Mouse (Mus musculus): Measurements from ENCODE around the gene Trcg1. TPM values are rescaled to one million over a fixed set of nuclear protein-coding genes. Genes with fewer than 3 reads are reported as not detected.

Gene Trcg1
- polyA plus RNA-seq, 1 experiment from 2014 or later, result not detected

DNA sequence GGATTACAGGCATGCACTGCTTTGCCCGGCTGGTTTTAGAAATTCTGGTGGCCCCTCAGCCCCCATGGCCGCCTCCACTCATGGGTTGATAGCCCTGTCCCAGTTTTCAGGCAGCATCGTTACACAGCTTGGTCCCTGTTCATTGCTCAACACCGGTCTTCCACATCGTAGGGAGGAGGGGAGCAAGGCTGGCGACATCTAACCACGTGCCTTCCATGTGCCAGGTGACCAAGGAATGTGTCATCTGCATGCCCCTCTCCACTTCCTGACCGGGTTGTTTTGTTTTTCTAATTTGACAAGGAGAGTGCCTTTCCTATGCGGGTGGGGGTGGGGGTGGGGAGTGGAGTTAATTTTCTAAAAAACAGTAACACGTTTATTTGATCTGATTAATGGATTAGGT is 31.7 kb downstream of the Trcg1 start:
- Histone ChIP-seq H3K9me3 (replicated peaks) (no peaks in the 10 kb centered on the region), H3K27me3 (replicated peaks) (peaks cover 71% of the 10 kb centered on the region), H3K36me3 (no peaks in the 10 kb centered on the region), H3K4me1 (peaks cover 64% of the 10 kb centered on the region), H3K4me3 (no peak overlapping the region), H3K9ac (no peak overlapping the region), H3K27ac (no peak overlapping the region), H3K4me2 (no peak overlapping the region)
- ATAC-seq, result no peak
- 22% methylated on average over 10 of the region's 10 CpGs for WGBS (ENCODE audit: insufficient replicate concordance)

DNA sequence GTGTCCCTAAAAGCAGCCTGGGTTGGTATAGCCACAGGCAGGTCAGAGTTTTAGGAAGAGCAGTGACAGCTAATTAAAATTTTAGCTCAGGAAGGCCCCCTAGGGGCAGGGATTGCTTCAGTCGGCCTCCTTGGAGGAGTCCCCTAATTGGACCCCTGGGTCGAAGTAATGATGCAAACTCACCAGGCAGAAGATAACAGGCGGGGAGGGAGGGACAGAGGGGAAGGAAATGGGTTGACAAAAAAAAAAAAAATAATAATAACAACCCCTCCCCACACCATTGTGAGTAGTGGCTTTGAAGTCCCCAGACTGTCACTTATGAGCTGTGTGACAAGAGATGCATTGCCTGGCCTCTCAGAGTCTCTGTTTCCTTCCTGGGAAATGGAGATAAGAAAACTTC is 32.2 kb downstream of the Trcg1 start:
- no peak overlapping the region for H3K4me2 ChIP-seq
- H3K9ac ChIP-seq, result no peak overlapping the region
- peaks cover 63% of the 10 kb centered on the region for H3K4me1 ChIP-seq
- H3K9me3 ChIP-seq (replicated peaks), result no peaks in the 10 kb centered on the region
- H3K36me3 ChIP-seq, result no peaks in the 10 kb centered on the region
- peaks cover 76% of the 10 kb centered on the region for H3K27me3 ChIP-seq (replicated peaks)
- ATAC-seq, result peak; percentile 34; the same call in 1 of the 2 replicates
- no peak overlapping the region for H3K27ac ChIP-seq
- 2% methylated on average over 3 of the region's 3 CpGs for WGBS (ENCODE audit: insufficient replicate concordance)
- no peak overlapping the region for H3K4me3 ChIP-seq

- WGBS (ENCODE audit: insufficient replicate concordance), result 17% methylated on average over 1 of the region's 1 CpGs
- H3K4me2 ChIP-seq, result no peak overlapping the region
- H3K9ac ChIP-seq, result no peak overlapping the region
- H3K4me1 ChIP-seq, result peaks cover 70% of the 10 kb centered on the region
- no peak overlapping the region for H3K27ac ChIP-seq
- 0 out of 2 replicates have a peak, but pooled peaks have one; percentile 4 for ATAC-seq
- H3K27me3 ChIP-seq (replicated peaks), result peaks cover 84% of the 10 kb centered on the region
- H3K4me3 ChIP-seq, result no peak overlapping the region
- no peaks in the 10 kb centered on the region for H3K36me3 ChIP-seq
- H3K9me3 ChIP-seq (replicated peaks), result no peaks in the 10 kb centered on the region
Observed at GRCm38 (mm10) chr9:57269384-57269783, 33.0 kb downstream of the Trcg1 start.

DNA sequence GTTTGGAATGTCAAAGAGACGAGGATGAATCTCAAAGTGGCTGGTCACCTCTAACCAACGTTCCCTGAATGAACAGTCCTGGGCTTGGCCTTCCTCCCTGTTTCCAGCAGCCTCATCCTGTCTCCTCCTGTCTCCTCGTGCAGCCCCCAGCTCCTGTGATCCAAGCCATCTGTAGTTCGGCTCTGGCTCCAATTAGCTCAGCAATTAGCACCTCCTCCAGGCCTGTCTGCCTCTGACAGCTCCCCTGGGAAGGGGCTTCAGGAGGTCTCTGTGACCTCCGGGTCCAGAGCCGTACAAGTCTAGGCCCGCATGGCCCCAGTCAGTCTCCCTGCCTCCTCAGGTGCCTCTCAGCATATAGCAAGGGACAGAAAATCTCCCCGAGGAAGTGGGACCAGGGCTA is 34.0 kb downstream of the Trcg1 start:
- H3K9ac ChIP-seq, result no peak overlapping the region
- H3K27me3 ChIP-seq (replicated peaks), result peaks cover 81% of the 10 kb centered on the region
- ATAC-seq, result no peak
- peaks cover 63% of the 10 kb centered on the region for H3K4me1 ChIP-seq
- no peaks in the 10 kb centered on the region for H3K36me3 ChIP-seq
- 35% methylated on average over 8 of the region's 8 CpGs for WGBS (ENCODE audit: insufficient replicate concordance)
- no peaks in the 10 kb centered on the region for H3K9me3 ChIP-seq (replicated peaks)
- H3K4me2 ChIP-seq, result no peak overlapping the region
- no peak overlapping the region for H3K27ac ChIP-seq
- no peak overlapping the region for H3K4me3 ChIP-seq

GRCm38 (mm10) chr9:57271081-57271480 is 34.7 kb downstream of the Trcg1 start:
- WGBS (ENCODE audit: insufficient replicate concordance), result 67% methylated on average over 1 of the region's 1 CpGs
- no peaks in the 10 kb centered on the region for H3K36me3 ChIP-seq
- H3K27ac ChIP-seq, result no peak overlapping the region
- ATAC-seq, result no peak
- H3K9me3 ChIP-seq (replicated peaks), result no peaks in the 10 kb centered on the region
- H3K4me2 ChIP-seq, result no peak overlapping the region
- H3K27me3 ChIP-seq (replicated peaks), result peaks cover 76% of the 10 kb centered on the region
- H3K4me1 ChIP-seq, result peaks cover 60% of the 10 kb centered on the region
- no peak overlapping the region for H3K4me3 ChIP-seq
- no peak overlapping the region for H3K9ac ChIP-seq

- H3K4me1 ChIP-seq, result peaks cover 57% of the 10 kb centered on the region
- no peak overlapping the region for H3K9ac ChIP-seq
- H3K4me2 ChIP-seq, result no peak overlapping the region
- no peak for ATAC-seq
- WGBS (ENCODE audit: insufficient replicate concordance), result 34% methylated on average over 9 of the region's 9 CpGs
- H3K36me3 ChIP-seq, result no peaks in the 10 kb centered on the region
- H3K4me3 ChIP-seq, result no peak overlapping the region
- H3K9me3 ChIP-seq (replicated peaks), result no peaks in the 10 kb centered on the region
- H3K27ac ChIP-seq, result no peak overlapping the region
- peaks cover 71% of the 10 kb centered on the region for H3K27me3 ChIP-seq (replicated peaks)
Observed at GRCm38 (mm10) chr9:57271837-57272562, 35.6 kb downstream of the Trcg1 start.

GRCm38 (mm10) chr9:57272902-57273804 is 36.8 kb downstream of the Trcg1 start:
- no peak overlapping the region for H3K27ac ChIP-seq
- 16% methylated on average over 8 of the region's 8 CpGs for WGBS (ENCODE audit: insufficient replicate concordance)
- H3K4me3 ChIP-seq, result no peak overlapping the region
- peaks cover 65% of the 10 kb centered on the region for H3K27me3 ChIP-seq (replicated peaks)
- no peak overlapping the region for H3K4me2 ChIP-seq
- H3K4me1 ChIP-seq, result peaks cover 53% of the 10 kb centered on the region
- no peaks in the 10 kb centered on the region for H3K36me3 ChIP-seq
- no peak for ATAC-seq
- H3K9me3 ChIP-seq (replicated peaks), result no peaks in the 10 kb centered on the region
- H3K9ac ChIP-seq, result no peak overlapping the region

DNA sequence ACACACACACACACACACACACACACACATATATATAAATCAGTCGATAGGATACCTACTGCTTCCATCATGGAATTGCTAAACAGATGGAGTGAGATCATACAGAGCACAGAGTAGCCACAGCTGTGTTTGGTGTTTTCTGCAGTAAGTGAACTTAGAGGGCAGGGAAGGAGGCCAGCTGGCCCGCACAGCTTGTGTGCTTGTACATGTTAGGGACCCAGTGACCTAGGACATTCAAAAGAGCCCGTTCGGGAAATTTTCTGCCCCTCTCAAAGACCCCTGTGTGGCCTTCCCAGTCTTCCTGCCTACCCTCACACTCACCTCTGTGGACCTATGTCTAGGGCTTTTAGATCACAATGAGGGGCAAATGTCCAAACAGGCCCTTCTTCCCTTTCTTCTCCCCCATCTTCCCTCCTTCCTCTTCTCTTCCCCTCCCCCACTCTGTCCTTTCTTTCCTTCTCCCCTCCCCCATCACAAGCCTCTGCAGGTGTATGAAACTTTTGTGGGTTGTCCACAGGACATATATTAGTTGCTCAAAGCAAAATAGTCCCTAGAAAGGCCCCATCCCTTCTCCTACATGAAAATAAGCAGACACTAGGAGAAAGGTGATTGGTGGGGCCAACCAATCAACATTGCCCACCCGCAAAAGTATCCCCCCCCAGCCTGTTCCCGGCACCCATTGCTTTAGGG is 37.6 kb downstream of the Trcg1 start:
- no peak overlapping the region for H3K4me3 ChIP-seq
- no peak overlapping the region for H3K4me2 ChIP-seq
- H3K4me1 ChIP-seq, result peaks cover 53% of the 10 kb centered on the region
- H3K27ac ChIP-seq, result no peak overlapping the region
- no peak for ATAC-seq
- H3K27me3 ChIP-seq (replicated peaks), result peaks cover 64% of the 10 kb centered on the region
- WGBS (ENCODE audit: insufficient replicate concordance), result 41% methylated on average over 6 of the region's 6 CpGs
- no peaks in the 10 kb centered on the region for H3K9me3 ChIP-seq (replicated peaks)
- no peaks in the 10 kb centered on the region for H3K36me3 ChIP-seq
- H3K9ac ChIP-seq, result no peak overlapping the region

DNA sequence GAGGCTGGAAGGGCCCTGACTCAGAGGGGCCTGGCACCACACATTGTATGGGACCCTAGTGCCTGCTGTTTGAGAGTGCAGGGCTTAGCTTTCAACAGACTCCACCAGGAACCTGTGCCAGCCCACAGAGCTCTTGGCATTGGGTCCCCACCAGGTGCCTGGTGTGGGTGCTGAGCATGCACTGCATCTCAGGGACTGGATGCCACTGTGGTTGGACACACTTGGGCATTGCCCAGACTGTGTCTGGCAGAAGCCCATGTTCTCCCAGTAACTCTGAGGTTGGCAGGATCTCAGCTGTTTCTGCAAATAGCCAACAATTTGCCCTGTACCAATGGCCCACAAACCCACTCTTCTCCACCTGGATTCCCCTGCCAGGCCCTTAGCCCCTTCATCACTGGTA is 40.0 kb downstream of the Trcg1 start:
- Histone ChIP-seq H3K4me1 (peaks cover 53% of the 10 kb centered on the region), H3K4me2 (no peak overlapping the region), H3K9me3 (replicated peaks) (no peaks in the 10 kb centered on the region), H3K27me3 (replicated peaks) (peaks cover 52% of the 10 kb centered on the region), H3K4me3 (no peak overlapping the region), H3K27ac (no peak overlapping the region), H3K36me3 (no peaks in the 10 kb centered on the region), H3K9ac (no peak overlapping the region)
- no peak for ATAC-seq

- Histone ChIP-seq H3K4me1 (peaks cover 51% of the 10 kb centered on the region), H3K4me3 (no peak overlapping the region), H3K27me3 (replicated peaks) (peaks cover 52% of the 10 kb centered on the region), H3K9ac (no peak overlapping the region), H3K9me3 (replicated peaks) (no peaks in the 10 kb centered on the region), H3K27ac (no peak overlapping the region), H3K36me3 (no peaks in the 10 kb centered on the region), H3K4me2 (no peak overlapping the region)
- WGBS (ENCODE audit: insufficient replicate concordance), result 21% methylated on average over 4 of the region's 4 CpGs
- ATAC-seq, result 0 out of 2 replicates have a peak, but pooled peaks have one; percentile 30
Observed at GRCm38 (mm10) chr9:57278268-57278667, 41.9 kb downstream of the Trcg1 start.

GRCm38 (mm10) chr9:57279441-57279840 is 43.1 kb downstream of the Trcg1 start:
- no peaks in the 10 kb centered on the region for H3K36me3 ChIP-seq
- H3K4me1 ChIP-seq, result peaks cover 40% of the 10 kb centered on the region
- no peak overlapping the region for H3K9ac ChIP-seq
- ATAC-seq, result no peak
- H3K27me3 ChIP-seq (replicated peaks), result peaks cover 47% of the 10 kb centered on the region
- no peaks in the 10 kb centered on the region for H3K9me3 ChIP-seq (replicated peaks)
- no peak overlapping the region for H3K4me2 ChIP-seq
- H3K4me3 ChIP-seq, result no peak overlapping the region
- WGBS (ENCODE audit: insufficient replicate concordance), result 54% methylated on average over 4 of the region's 4 CpGs
- H3K27ac ChIP-seq, result no peak overlapping the region

GRCm38 (mm10) chr9:57281549-57281948 is 45.2 kb downstream of the Trcg1 start:
- H3K27me3 ChIP-seq (replicated peaks), result peaks cover 40% of the 10 kb centered on the region
- no peak overlapping the region for H3K4me3 ChIP-seq
- peak overlapping the region; percentile 49 for H3K4me2 ChIP-seq
- H3K4me1 ChIP-seq, result peaks cover 40% of the 10 kb centered on the region
- H3K9ac ChIP-seq, result peak overlapping the region; percentile 5; the same call in 1 of the 2 replicates
- 21% methylated on average over 20 of the region's 20 CpGs for WGBS (ENCODE audit: insufficient replicate concordance)
- no peaks in the 10 kb centered on the region for H3K36me3 ChIP-seq
- no peak overlapping the region for H3K27ac ChIP-seq
- no peaks in the 10 kb centered on the region for H3K9me3 ChIP-seq (replicated peaks)
- ATAC-seq, result peak; percentile 63
